Mouse (Mus musculus) limb, embryonic 12.5 days (tissue): ENCODE data around the gene Tmem200a. TPM values are rescaled to one million over a fixed set of nuclear protein-coding genes. Genes with fewer than 3 reads are reported as not detected.

ENCODE experiments used
- ATAC-seq: fragments of 200-750 bp; cut with Nextera tagmentation; 2 replicates; pipeline ENCODE4 v1.8.0; 2017; ENCODE audit warnings: low read depth, moderate TSS enrichment; ENCODE audit not compliant: insufficient number of reproducible peaks, insufficient read depth, low FRiP score, low TSS enrichment
- H3K27ac ChIP-seq: fragments of 300-500 bp; sonication (generic); 2 replicates; pipeline ENCODE4 v1.5.1; 2016; ENCODE audit warnings: mild to moderate bottlenecking, moderate library complexity
- H3K27me3 ChIP-seq: fragments of 300-500 bp; sonication (generic); 2 replicates; pipeline ENCODE4 v1.6.1; 2016; ENCODE audit warnings: mild to moderate bottlenecking, moderate library complexity
- H3K36me3 ChIP-seq: fragments of 300-500 bp; sonication (generic); 2 replicates; pipeline ENCODE4 v1.6.1; 2016; ENCODE audit warnings: mild to moderate bottlenecking, moderate library complexity
- H3K4me1 ChIP-seq: fragments of 300-500 bp; sonication (generic); replicated peaks from 2 replicates; pipeline ENCODE4 v1.6.1; 2016
- H3K4me2 ChIP-seq: fragments of 300-500 bp; sonication (generic); 2 replicates; pipeline ENCODE4 v1.6.1; 2016; ENCODE audit warnings: mild to moderate bottlenecking, moderate library complexity
- H3K4me3 ChIP-seq: fragments of 300-500 bp; sonication (generic); replicated peaks from 2 replicates; pipeline ENCODE4 v1.5.1; 2016; ENCODE audit warnings: mild to moderate bottlenecking
- H3K9ac ChIP-seq: fragments of 300-500 bp; sonication (generic); replicated peaks from 2 replicates; pipeline ENCODE4 v1.6.1; 2016; ENCODE audit warnings: mild to moderate bottlenecking, moderate library complexity
- H3K9me3 ChIP-seq: fragments of 300-500 bp; sonication (generic); 2 replicates; pipeline ENCODE4 v1.6.1; 2016; ENCODE audit warnings: mild to moderate bottlenecking, moderate library complexity
- WGBS: fragments of 180-500 bp; shearing (Covaris S2); methylation state at CpG from one replicate; pipeline ENCODE4 v1.1.7; 2016; 5-methylcytosine and 5-hydroxymethylcytosine counted together
- polyA plus RNA-seq: library from polyadenylated mRNA; unstranded; fragments of >200 nt; fragmentation: Nextera tagmentation; extraction: Ambion mirVana; gene quantifications from 2 replicates; pipeline ENCODE4 v1.2.1, GENCODE M21; 2016

The Tmem200a gene
- polyA plus RNA-seq = 12.1 and 12.4 TPM in 2 replicates

- H3K27ac ChIP-seq = no peak within 1 kb of the TSS
- no peaks in the 10 kb centered on the region for H3K36me3 ChIP-seq
- peak within 1 kb of the TSS; percentile 94 for H3K4me2 ChIP-seq
- H3K27me3 ChIP-seq = peaks cover 25% of the 10 kb centered on the region
- peak; percentile 84; the same call in 1 of the 2 replicates for ATAC-seq
- WGBS = under 1% methylated on average over 46 of the region's 46 CpGs
- H3K9me3 ChIP-seq = no peaks in the 10 kb centered on the region
- peak within 1 kb of the TSS; percentile 76 for H3K9ac ChIP-seq
- H3K4me1 ChIP-seq = no peaks in the 10 kb centered on the region; the same call in 1 of the 2 replicates
- peak within 1 kb of the TSS; percentile 67 for H3K4me3 ChIP-seq
These were observed at the start of gene Tmem200a for GRCm38 (mm10) chr10:26078521-26079142. Gene Tmem200a (minus strand): TSS chr10:26079052.

DNA sequence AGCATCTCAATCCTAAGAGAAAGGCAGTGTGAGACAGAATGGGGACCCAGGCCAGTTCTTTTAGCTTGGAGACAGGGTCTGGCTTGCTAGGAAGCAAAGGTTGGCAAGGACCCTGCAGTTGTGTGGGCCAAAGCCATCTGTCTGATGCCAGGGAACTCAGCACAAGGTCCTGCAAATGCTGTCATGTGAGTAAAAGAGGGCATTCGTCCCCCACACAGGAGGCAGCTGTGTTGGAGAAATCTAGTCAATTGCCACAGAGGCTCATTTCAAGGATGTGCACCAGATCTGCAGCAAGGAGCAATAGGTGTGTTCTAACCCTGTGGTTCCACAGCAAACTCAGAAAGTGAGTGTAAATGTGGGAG, 41.0 kb upstream of the Tmem200a start:
- H3K27ac ChIP-seq = no peak overlapping the region
- H3K4me2 ChIP-seq = no peak overlapping the region
- WGBS = 80% methylated on average over 1 of the region's 1 CpGs
- H3K27me3 ChIP-seq = no peaks in the 10 kb centered on the region
- ATAC-seq = no peak
- no peak overlapping the region for H3K4me3 ChIP-seq
- H3K9me3 ChIP-seq = no peaks in the 10 kb centered on the region
- H3K9ac ChIP-seq = no peak overlapping the region
- H3K36me3 ChIP-seq = no peaks in the 10 kb centered on the region
- H3K4me1 ChIP-seq = no peaks in the 10 kb centered on the region

DNA sequence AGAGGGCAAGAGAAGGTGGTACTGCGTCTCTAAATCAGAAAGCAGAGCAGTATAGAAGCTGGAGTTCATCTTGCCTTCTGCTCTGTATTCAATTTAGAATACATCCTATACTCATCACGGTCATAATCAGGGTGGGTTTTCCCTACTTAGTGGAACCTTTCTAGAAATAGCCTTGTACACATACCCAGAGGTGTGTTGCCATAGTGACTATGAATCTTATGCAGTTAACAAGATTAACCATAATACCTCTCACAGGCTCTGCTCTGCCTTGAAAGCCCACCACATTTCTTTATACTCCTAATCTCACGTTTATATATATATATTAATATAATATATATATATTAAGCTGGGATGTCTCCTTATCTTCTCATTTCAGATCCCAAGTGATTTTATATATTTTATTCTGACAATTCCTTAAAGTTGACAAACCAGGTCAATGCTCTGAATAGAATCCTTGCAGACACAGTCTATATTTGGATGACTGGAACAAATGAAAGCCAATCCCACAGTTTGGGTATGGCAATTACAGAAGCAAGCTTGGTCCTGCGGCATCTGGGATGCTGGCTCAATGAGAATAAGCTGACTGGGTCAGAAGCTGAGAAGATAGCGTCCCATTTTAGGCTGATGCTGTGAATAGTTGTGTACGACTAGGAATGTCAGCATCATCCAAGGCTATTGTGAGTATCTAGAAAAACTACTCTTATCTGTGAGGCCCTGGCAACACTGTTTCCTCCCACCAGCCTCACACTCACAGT, 40.4 kb upstream of the Tmem200a start:
- 89% methylated on average over 6 of the region's 6 CpGs for WGBS
- H3K4me3 ChIP-seq = no peak overlapping the region
- no peak overlapping the region for H3K27ac ChIP-seq
- H3K4me2 ChIP-seq = no peak overlapping the region
- H3K4me1 ChIP-seq = no peaks in the 10 kb centered on the region
- H3K27me3 ChIP-seq = no peaks in the 10 kb centered on the region
- ATAC-seq = no peak
- no peaks in the 10 kb centered on the region for H3K36me3 ChIP-seq
- no peak overlapping the region for H3K9ac ChIP-seq
- H3K9me3 ChIP-seq = no peaks in the 10 kb centered on the region

DNA sequence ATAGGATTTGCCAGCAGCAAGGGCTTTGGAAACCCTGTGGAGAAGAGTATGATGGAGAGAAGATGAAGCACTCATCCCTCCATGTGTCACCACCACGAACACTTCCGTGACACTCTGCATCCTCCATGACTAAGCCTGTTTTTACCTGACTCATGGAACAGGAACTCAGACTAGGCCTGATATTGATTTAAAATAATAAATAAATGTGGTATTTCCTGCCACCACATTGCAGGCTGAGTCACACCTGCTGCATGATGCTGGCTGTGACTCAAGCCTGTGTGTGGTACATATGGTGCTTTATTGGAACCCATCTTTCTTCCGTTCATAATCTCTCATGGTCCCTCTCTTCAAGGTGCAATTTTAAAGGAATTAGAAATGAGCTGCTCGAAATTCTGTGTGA, 35.6 kb upstream of the Tmem200a start:
- no peaks in the 10 kb centered on the region for H3K36me3 ChIP-seq
- no peak overlapping the region for H3K4me2 ChIP-seq
- no peak for ATAC-seq
- H3K27me3 ChIP-seq = no peaks in the 10 kb centered on the region
- no peak overlapping the region for H3K27ac ChIP-seq
- WGBS = 79% methylated on average over 4 of the region's 4 CpGs
- H3K4me3 ChIP-seq = no peak overlapping the region
- no peaks in the 10 kb centered on the region for H3K4me1 ChIP-seq
- H3K9ac ChIP-seq = no peak overlapping the region
- H3K9me3 ChIP-seq = no peaks in the 10 kb centered on the region

GRCm38 (mm10) chr10:26103330-26103982, 24.6 kb upstream of the Tmem200a start:
- Histone ChIP-seq H3K9me3 (no peaks in the 10 kb centered on the region), H3K4me2 (no peak overlapping the region), H3K4me3 (no peak overlapping the region), H3K9ac (no peak overlapping the region), H3K36me3 (no peaks in the 10 kb centered on the region), H3K27me3 (no peaks in the 10 kb centered on the region), H3K4me1 (no peaks in the 10 kb centered on the region), H3K27ac (no peak overlapping the region)
- no peak for ATAC-seq
- WGBS = 82% methylated on average over 3 of the region's 3 CpGs

- ATAC-seq = no peak
- H3K4me3 ChIP-seq = no peak overlapping the region
These were observed 3.2 kb upstream of the Tmem200a start for GRCm38 (mm10) chr10:26082081-26082480.

DNA sequence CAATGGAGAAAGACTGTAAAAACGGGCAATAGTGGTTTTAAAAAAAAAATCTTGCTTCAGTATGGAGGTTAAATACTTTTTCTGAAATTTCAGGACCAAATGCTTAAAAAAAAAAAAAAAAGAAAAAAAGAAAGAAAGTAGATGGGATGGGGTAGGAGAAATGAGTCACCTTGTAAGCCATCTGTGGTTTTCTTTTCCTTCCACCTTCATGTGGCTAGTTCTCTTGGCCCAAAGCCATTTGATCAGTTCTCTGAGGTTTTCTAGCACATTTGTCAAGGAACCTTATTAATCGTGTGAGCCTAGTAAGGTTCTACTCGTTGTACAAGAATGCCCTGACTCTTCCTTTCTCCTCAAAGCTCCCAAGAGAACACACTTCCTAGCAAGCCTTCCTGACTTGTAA, 826 bp upstream of the Tmem200a start:
- Histone ChIP-seq H3K27ac (no peak overlapping the region), H3K27me3 (peaks cover 25% of the 10 kb centered on the region), H3K4me3 (no peak overlapping the region), H3K4me2 (no peak overlapping the region), H3K36me3 (no peaks in the 10 kb centered on the region), H3K4me1 (no peaks in the 10 kb centered on the region; the same call in 1 of the 2 replicates), H3K9ac (no peak overlapping the region), H3K9me3 (no peaks in the 10 kb centered on the region)
- WGBS = 78% methylated on average over 3 of the region's 3 CpGs
- no peak for ATAC-seq

More at GRCm38 (mm10) chr10:26082081-26082480, 3.2 kb upstream of the Tmem200a start:
- Histone ChIP-seq H3K27ac (no peak overlapping the region), H3K4me1 (no peaks in the 10 kb centered on the region; the same call in 1 of the 2 replicates), H3K36me3 (no peaks in the 10 kb centered on the region), H3K27me3 (peaks cover 17% of the 10 kb centered on the region), H3K9me3 (no peaks in the 10 kb centered on the region), H3K9ac (no peak overlapping the region), H3K4me2 (no peak overlapping the region)
- WGBS = 56% methylated on average over 4 of the region's 4 CpGs

DNA sequence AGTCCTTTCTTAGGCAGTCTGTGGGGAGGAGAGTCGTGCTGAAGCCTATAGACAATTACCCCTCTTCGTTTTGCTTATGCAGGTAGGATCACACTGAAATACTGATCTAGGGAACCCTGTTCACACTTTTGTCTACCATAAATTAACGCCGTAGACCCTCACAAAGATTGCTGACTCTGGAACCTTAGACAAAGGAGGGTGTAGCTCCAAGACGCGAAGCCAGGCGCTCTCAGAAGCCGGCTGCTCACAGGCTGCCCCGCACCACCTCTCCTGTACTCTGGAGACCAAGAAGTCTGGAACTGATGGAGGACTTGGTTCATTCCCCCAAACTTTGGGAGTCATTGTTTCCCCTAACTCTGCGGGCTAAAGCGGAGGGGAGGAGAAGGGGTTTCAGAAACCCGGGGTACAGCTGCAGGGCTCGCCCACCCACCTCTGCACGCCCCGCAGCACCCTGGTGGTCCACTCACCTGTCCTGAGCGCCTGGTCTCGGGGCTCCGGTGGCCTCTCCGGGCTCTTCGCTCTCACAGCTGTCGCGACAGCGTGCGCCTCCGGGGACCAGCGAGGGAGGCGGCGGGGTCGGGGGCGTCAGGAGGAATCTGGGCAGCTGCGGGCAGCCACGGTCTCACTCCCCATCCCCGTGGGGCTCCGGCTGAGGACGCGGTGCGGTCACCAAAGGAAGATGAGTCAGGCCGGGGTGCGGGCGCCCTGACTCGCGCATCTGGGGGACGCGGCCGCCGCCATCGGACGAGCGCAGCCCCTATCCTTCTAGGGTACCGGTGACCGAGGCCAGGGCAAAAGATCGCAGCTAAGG, 976 bp downstream of the Tmem200a start, which contains the start of gene Gm9767:
TSS of gene Gm9767 (plus strand) at position 585 of the 811 bp plus-strand sequence.
- ATAC-seq = no peak

DNA sequence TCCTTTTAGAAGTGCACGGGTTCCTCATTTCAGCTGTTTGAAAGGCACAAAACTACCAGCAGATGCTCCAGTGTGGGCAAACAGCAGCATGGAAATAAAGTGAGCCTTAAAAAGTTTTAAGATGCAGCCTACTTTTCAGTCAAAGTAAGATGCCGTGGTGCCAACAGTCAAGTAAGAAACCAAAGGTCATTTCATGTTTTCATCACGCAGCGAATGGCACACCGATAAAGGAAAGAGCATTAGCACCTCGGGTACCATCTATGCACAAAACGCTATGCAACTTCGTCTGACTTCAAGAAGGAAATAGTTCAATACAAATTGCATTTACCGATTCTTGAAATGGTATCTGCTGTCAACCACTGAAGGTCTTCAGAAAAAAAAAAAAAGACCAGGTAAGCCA, 1.9 kb downstream of the Tmem200a start:
- ATAC-seq = no peak
- no peaks in the 10 kb centered on the region for H3K9me3 ChIP-seq
- no peak overlapping the region for H3K4me3 ChIP-seq
- H3K4me1 ChIP-seq = no peaks in the 10 kb centered on the region; the same call in 1 of the 2 replicates
- 83% methylated on average over 9 of the region's 9 CpGs for WGBS
- no peak overlapping the region for H3K27ac ChIP-seq
- H3K9ac ChIP-seq = no peak overlapping the region
- H3K4me2 ChIP-seq = peak overlapping the region; percentile 94
- H3K27me3 ChIP-seq = peaks cover 25% of the 10 kb centered on the region
- H3K36me3 ChIP-seq = no peaks in the 10 kb centered on the region

More for the DNA sequence above, 976 bp downstream of the Tmem200a start, which contains the start of gene Gm9767:
- peak within 1 kb of the TSS; percentile 76 for H3K9ac ChIP-seq
- H3K9me3 ChIP-seq = no peaks in the 10 kb centered on the region
- no peaks in the 10 kb centered on the region for H3K36me3 ChIP-seq
- no peaks in the 10 kb centered on the region; the same call in 1 of the 2 replicates for H3K4me1 ChIP-seq
- WGBS = 2% methylated on average over 52 of the region's 52 CpGs
- peak within 1 kb of the TSS; percentile 94 for H3K4me2 ChIP-seq
- no peak within 1 kb of the TSS for H3K27ac ChIP-seq
- peaks cover 25% of the 10 kb centered on the region for H3K27me3 ChIP-seq
- H3K4me3 ChIP-seq = peak within 1 kb of the TSS; percentile 67

- Histone ChIP-seq H3K4me1 (no peaks in the 10 kb centered on the region), H3K36me3 (peaks cover 5% of the 10 kb centered on the region), H3K4me2 (no peak overlapping the region), H3K9ac (no peak overlapping the region), H3K27me3 (peaks cover 7% of the 10 kb centered on the region), H3K4me3 (no peak overlapping the region), H3K9me3 (no peaks in the 10 kb centered on the region), H3K27ac (no peak overlapping the region)
- WGBS = 87% methylated on average over 5 of the region's 5 CpGs
- ATAC-seq = no peak
These were observed 6.9 kb downstream of the Tmem200a start for GRCm38 (mm10) chr10:26071986-26072385.
